Mouse (Mus musculus) stomach, embryonic 15.5 days (tissue): ENCODE measurements around the gene Slc4a2. TPM values are rescaled to one million over a fixed set of nuclear protein-coding genes. Genes with fewer than 3 reads are reported as not detected.
"Not testable (repeated sequence)": the region's sequence is repeated elsewhere in the genome, so short reads cannot be mapped to it uniquely, and the experiment has no call there.

Source experiments
- ATAC-seq: fragments of 200-750 bp; cut with Nextera tagmentation; 2 replicates; pipeline ENCODE4 v1.8.0; 2017; ENCODE audit warnings: low read depth, moderate number of reproducible peaks, moderate TSS enrichment; ENCODE audit not compliant: insufficient read depth, low FRiP score
- H3K27ac ChIP-seq: fragments of 300-500 bp; sonication (generic); 2 replicates; pipeline ENCODE4 v1.5.1; 2015; ENCODE audit warnings: mild to moderate bottlenecking, inconsistent platforms
- H3K27me3 ChIP-seq: fragments of 300-500 bp; sonication (generic); replicated peaks from 2 replicates; pipeline ENCODE4 v1.6.1; 2015; ENCODE audit warnings: inconsistent platforms
- H3K36me3 ChIP-seq: fragments of 300-500 bp; sonication (generic); 2 replicates; pipeline ENCODE4 v1.6.1; 2015; ENCODE audit warnings: inconsistent platforms
- H3K4me1 ChIP-seq: fragments of 300-500 bp; sonication (generic); 2 replicates; pipeline ENCODE4 v1.6.1; 2015; ENCODE audit warnings: inconsistent platforms
- H3K4me2 ChIP-seq: fragments of 300-500 bp; sonication (generic); 2 replicates; pipeline ENCODE4 v1.6.1; 2015; ENCODE audit warnings: mild to moderate bottlenecking, inconsistent platforms
- H3K4me3 ChIP-seq: fragments of 300-500 bp; sonication (generic); replicated peaks from 2 replicates; pipeline ENCODE4 v1.5.1; 2015; ENCODE audit warnings: inconsistent platforms
- H3K9ac ChIP-seq: fragments of 300-500 bp; sonication (generic); 2 replicates; pipeline ENCODE4 v1.6.1; 2015; ENCODE audit warnings: inconsistent platforms
- H3K9me3 ChIP-seq: fragments of 300-500 bp; sonication (generic); 2 replicates; pipeline ENCODE4 v1.6.1; 2016; ENCODE audit warnings: inconsistent platforms
- WGBS: fragments of 180-500 bp; shearing (Covaris S2); methylation state at CpG from one replicate; pipeline ENCODE4 v1.1.7; 2015; 5-methylcytosine and 5-hydroxymethylcytosine counted together
- polyA plus RNA-seq: library from polyadenylated mRNA; unstranded; fragments of >200 nt; fragmentation: Nextera tagmentation; extraction: Ambion mirVana; gene quantifications from 2 replicates; pipeline ENCODE4 v1.2.1, GENCODE M21; 2015

The Slc4a2 gene
- polyA plus RNA-seq, 1 experiment from 2014 or later: 38.8 TPM

GRCm38 (mm10) chr5:24385887-24386550, 37.6 kb upstream of the Slc4a2 start:
- H3K36me3 ChIP-seq: no peaks in the 10 kb centered on the region
- no peak overlapping the region for H3K27ac ChIP-seq
- no peaks in the 10 kb centered on the region for H3K9me3 ChIP-seq
- peaks cover 24% of the 10 kb centered on the region for H3K4me1 ChIP-seq
- peaks cover 28% of the 10 kb centered on the region for H3K27me3 ChIP-seq
- 85% methylated on average over 10 of the region's 10 CpGs for WGBS
- H3K9ac ChIP-seq: no peak overlapping the region
- ATAC-seq: no peak
- no peak overlapping the region for H3K4me3 ChIP-seq
- no peak overlapping the region for H3K4me2 ChIP-seq

- peak; percentile 47 for ATAC-seq
- H3K4me2 ChIP-seq: peak overlapping the region; percentile 99
- peak overlapping the region; percentile 65 for H3K27ac ChIP-seq
- WGBS: under 1% methylated on average over 73 of the region's 73 CpGs
- H3K36me3 ChIP-seq: no peaks in the 10 kb centered on the region
- peak overlapping the region; percentile 33 for H3K9ac ChIP-seq
- peaks cover 23% of the 10 kb centered on the region for H3K4me1 ChIP-seq
- H3K9me3 ChIP-seq: no peaks in the 10 kb centered on the region
- peaks cover 28% of the 10 kb centered on the region for H3K27me3 ChIP-seq
- H3K4me3 ChIP-seq: peak overlapping the region; percentile 50
These were observed 36.1 kb upstream of the Slc4a2 start for GRCm38 (mm10) chr5:24387264-24388241.

GRCm38 (mm10) chr5:24388246-24388915, 35.3 kb upstream of the Slc4a2 start:
- 26% methylated on average over 26 of the region's 26 CpGs for whole genome bisulfite sequencing
- peak overlapping the region; percentile 33 for H3K9ac ChIP-seq
- H3K27ac ChIP-seq: peak overlapping the region; percentile 65
- no peak for ATAC-seq
- peaks cover 20% of the 10 kb centered on the region for H3K4me1 ChIP-seq
- no peaks in the 10 kb centered on the region for H3K36me3 ChIP-seq
- H3K4me2 ChIP-seq: peak overlapping the region; percentile 99
- no peaks in the 10 kb centered on the region for H3K9me3 ChIP-seq
- peak overlapping the region; percentile 50 for H3K4me3 ChIP-seq
- peaks cover 28% of the 10 kb centered on the region for H3K27me3 ChIP-seq

- no peak overlapping the region for H3K4me3 ChIP-seq
- 58% methylated on average over 7 of the region's 7 CpGs for WGBS
- H3K36me3 ChIP-seq: no peaks in the 10 kb centered on the region
- H3K27ac ChIP-seq: no peak overlapping the region
- no peak for ATAC-seq
- H3K9ac ChIP-seq: no peak overlapping the region
- H3K4me2 ChIP-seq: no peak overlapping the region
- H3K27me3 ChIP-seq: peaks cover 28% of the 10 kb centered on the region
- H3K9me3 ChIP-seq: no peaks in the 10 kb centered on the region
- peaks cover 18% of the 10 kb centered on the region for H3K4me1 ChIP-seq
These were observed 34.5 kb upstream of the Slc4a2 start for GRCm38 (mm10) chr5:24389011-24389657.

GRCm38 (mm10) chr5:24389658-24390020, 34.0 kb upstream of the Slc4a2 start:
- Histone ChIP-seq H3K4me2 (no peak overlapping the region), H3K27me3 (peaks cover 28% of the 10 kb centered on the region), H3K9me3 (no peaks in the 10 kb centered on the region), H3K4me1 (peaks cover 19% of the 10 kb centered on the region), H3K4me3 (no peak overlapping the region), H3K9ac (no peak overlapping the region), H3K36me3 (no peaks in the 10 kb centered on the region), H3K27ac (no peak overlapping the region)
- 78% methylated on average over 4 of the region's 4 CpGs for whole genome bisulfite sequencing
- no peak for ATAC-seq

GRCm38 (mm10) chr5:24391864-24392263, 31.8 kb upstream of the Slc4a2 start, which contains the start of gene Atg9b:
TSS of gene Atg9b (minus strand) at chr5:24392143.
- H3K4me3 ChIP-seq: no peak within 1 kb of the TSS
- no peaks in the 10 kb centered on the region for H3K9me3 ChIP-seq
- no peak for ATAC-seq
- peaks cover 24% of the 10 kb centered on the region for H3K4me1 ChIP-seq
- peaks cover 9% of the 10 kb centered on the region for H3K27me3 ChIP-seq
- H3K36me3 ChIP-seq: no peaks in the 10 kb centered on the region
- peak within 1 kb of the TSS; percentile 40; the same call in 1 of the 2 replicates for H3K27ac ChIP-seq
- 80% methylated on average over 7 of the region's 7 CpGs for WGBS
- no peak within 1 kb of the TSS for H3K9ac ChIP-seq
- H3K4me2 ChIP-seq: no peak within 1 kb of the TSS

- 0 out of 2 replicates have a peak, but pooled peaks cover 4% of the 10 kb centered on the region for H3K27me3 ChIP-seq
- no peaks in the 10 kb centered on the region for H3K9me3 ChIP-seq
- no peak overlapping the region for H3K4me3 ChIP-seq
- 68% methylated on average over 7 of the region's 7 CpGs for WGBS
- no peak overlapping the region for H3K9ac ChIP-seq
- H3K4me2 ChIP-seq: no peak overlapping the region
- H3K27ac ChIP-seq: peak overlapping the region; percentile 40; the same call in 1 of the 2 replicates
- no peak for ATAC-seq
- H3K4me1 ChIP-seq: peaks cover 18% of the 10 kb centered on the region; the same call in 1 of the 2 replicates
- H3K36me3 ChIP-seq: no peaks in the 10 kb centered on the region
These were observed 30.9 kb upstream of the Slc4a2 start for GRCm38 (mm10) chr5:24392724-24393123.

GRCm38 (mm10) chr5:24393392-24393997, 30.1 kb upstream of the Slc4a2 start, which contains the start of gene Abcb8:
TSS of gene Abcb8 (plus strand) at chr5:24393663.
- no peak for ATAC-seq
- Histone ChIP-seq H3K27me3 (no peaks in the 10 kb centered on the region), H3K4me1 (peaks cover 10% of the 10 kb centered on the region; the same call in 1 of the 2 replicates), H3K36me3 (no peaks in the 10 kb centered on the region), H3K4me2 (peak within 1 kb of the TSS; percentile 75), H3K27ac (peak within 1 kb of the TSS; percentile 83), H3K9ac (peak within 1 kb of the TSS; percentile 44; the same call in 1 of the 2 replicates), H3K4me3 (peak within 1 kb of the TSS; percentile 58), H3K9me3 (no peaks in the 10 kb centered on the region)
- 23% methylated on average over 7 of the region's 7 CpGs for WGBS

- H3K27ac ChIP-seq: peak overlapping the region; percentile 83
- no peaks in the 10 kb centered on the region for H3K36me3 ChIP-seq
- peak overlapping the region; percentile 58 for H3K4me3 ChIP-seq
- H3K9ac ChIP-seq: peak overlapping the region; percentile 44; the same call in 1 of the 2 replicates
- H3K27me3 ChIP-seq: no peaks in the 10 kb centered on the region
- H3K4me1 ChIP-seq: peaks cover 9% of the 10 kb centered on the region; the same call in 1 of the 2 replicates
- H3K4me2 ChIP-seq: peak overlapping the region; percentile 75
- no peaks in the 10 kb centered on the region for H3K9me3 ChIP-seq
- under 1% methylated on average over 36 of the region's 36 CpGs for WGBS
- peak; percentile 97 for ATAC-seq
These were observed 29.3 kb upstream of the Slc4a2 start for GRCm38 (mm10) chr5:24394165-24394894.

- not testable (repeated sequence) for H3K4me1 ChIP-seq, H3K27me3 ChIP-seq, H3K4me3 ChIP-seq, H3K9ac ChIP-seq, ATAC-seq, H3K27ac ChIP-seq, H3K36me3 ChIP-seq, H3K9me3 ChIP-seq, H3K4me2 ChIP-seq
- 84% methylated on average over 6 of the region's 6 CpGs for WGBS
These were observed 27.4 kb upstream of the Slc4a2 start for GRCm38 (mm10) chr5:24396254-24396653.
